Mouse (Mus musculus): Measurements from ENCODE around the gene Txlna. TPM values are rescaled to one million over a fixed set of nuclear protein-coding genes. Genes with fewer than 3 reads are reported as not detected.

Gene Txlna
- polyA plus RNA-seq, 1 experiment from 2014 or later, result 81.7 TPM

DNA sequence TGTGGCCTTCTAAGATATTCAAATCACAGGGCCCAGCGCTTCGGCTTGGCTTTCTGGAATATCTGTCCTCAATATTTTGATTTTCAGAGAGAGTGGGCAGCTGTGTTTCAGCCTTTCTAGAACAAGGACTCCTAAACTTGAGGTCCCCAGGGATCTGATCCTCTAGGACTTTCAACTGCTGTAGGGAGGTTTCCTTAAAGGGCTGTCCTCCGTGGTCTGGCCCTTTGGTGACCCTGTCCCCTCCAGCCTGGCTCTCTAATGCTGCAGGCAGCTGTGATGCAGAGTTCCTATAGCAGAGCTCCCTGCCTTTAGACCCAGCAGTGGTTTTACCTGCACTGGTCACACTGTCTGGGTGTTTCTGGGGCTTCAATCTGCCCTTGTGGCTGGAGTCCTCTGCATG lies 24.2 kb downstream of the Txlna start:
- H3K9ac ChIP-seq (ENCODE audit: low read length), result no peak overlapping the region
- H3K4me1 ChIP-seq (replicated peaks; ENCODE audit: control insufficient read depth, insufficient read depth, low read length), result peaks cover 6% of the 10 kb centered on the region
- no peaks in the 10 kb centered on the region for H3K27me3 ChIP-seq (replicated peaks; ENCODE audit: control insufficient read depth, insufficient read depth, low read length)
- no peak overlapping the region for H3K4me2 ChIP-seq (ENCODE audit: low read length)
- no peaks in the 10 kb centered on the region for H3K9me3 ChIP-seq (ENCODE audit: control insufficient read depth, low read length)
- peaks cover 19% of the 10 kb centered on the region for H3K36me3 ChIP-seq (ENCODE audit: control insufficient read depth, insufficient read depth, low read length)
- WGBS, result 96% methylated on average over 3 of the region's 3 CpGs
- H3K4me3 ChIP-seq (ENCODE audit: low read depth, low read length), result no peak overlapping the region
- H3K27ac ChIP-seq (ENCODE audit: low read depth), result no peak overlapping the region
- DNase-seq (ENCODE audit: low spot score) (no peak), ATAC-seq (replicated peaks; ENCODE audit: low FRiP score, low TSS enrichment, low read depth) (no peak)

- Histone ChIP-seq H3K27me3 (replicated peaks; ENCODE audit: control insufficient read depth, insufficient read depth, low read length) (no peaks in the 10 kb centered on the region), H3K36me3 (ENCODE audit: control insufficient read depth, insufficient read depth, low read length) (peaks cover 19% of the 10 kb centered on the region), H3K27ac (ENCODE audit: low read depth) (no peak overlapping the region), H3K4me2 (ENCODE audit: low read length) (no peak overlapping the region), H3K4me1 (replicated peaks; ENCODE audit: control insufficient read depth, insufficient read depth, low read length) (peaks cover 6% of the 10 kb centered on the region), H3K4me3 (ENCODE audit: low read depth, low read length) (no peak overlapping the region), H3K9ac (ENCODE audit: low read length) (no peak overlapping the region), H3K9me3 (ENCODE audit: control insufficient read depth, low read length) (no peaks in the 10 kb centered on the region)
- no peak for DNase-seq (ENCODE audit: low spot score)
- WGBS, result 90% methylated on average over 9 of the region's 9 CpGs
- no peak for ATAC-seq (replicated peaks; ENCODE audit: low FRiP score, low TSS enrichment, low read depth)
These were observed 25.0 kb downstream of the Txlna start for GRCm38 (mm10) chr4:129615801-129616290.

DNA sequence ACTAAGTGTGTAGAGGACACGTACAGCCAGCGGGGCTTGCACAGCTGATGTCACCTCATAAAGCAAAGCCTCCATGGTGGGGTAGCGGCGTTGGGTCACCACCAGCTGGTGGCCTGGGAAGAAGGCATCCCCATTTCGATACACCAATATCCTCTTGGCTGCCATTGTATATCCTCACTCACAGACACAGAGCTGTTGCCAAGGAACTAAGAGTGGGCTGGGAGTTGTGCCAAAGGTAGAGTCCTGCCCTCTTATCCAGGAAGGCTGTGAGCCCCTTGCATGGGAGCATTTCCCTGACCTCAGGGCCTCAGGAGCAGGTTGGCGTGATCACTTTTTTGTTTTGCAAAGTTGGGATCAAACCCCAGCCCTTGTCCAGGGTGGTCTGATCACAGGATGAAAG lies 26.8 kb downstream of the Txlna start, which contains the start of gene Dcdc2b:
Gene Dcdc2b (minus strand): TSS at position 165 of the 400 bp plus-strand sequence.
- Histone ChIP-seq H3K4me3 (ENCODE audit: low read depth, low read length) (no peak within 1 kb of the TSS), H3K4me1 (replicated peaks; ENCODE audit: control insufficient read depth, insufficient read depth, low read length) (peaks cover 6% of the 10 kb centered on the region), H3K27me3 (replicated peaks; ENCODE audit: control insufficient read depth, insufficient read depth, low read length) (no peaks in the 10 kb centered on the region), H3K9ac (ENCODE audit: low read length) (no peak within 1 kb of the TSS), H3K4me2 (ENCODE audit: low read length) (no peak within 1 kb of the TSS), H3K27ac (ENCODE audit: low read depth) (no peak within 1 kb of the TSS), H3K9me3 (ENCODE audit: control insufficient read depth, low read length) (no peaks in the 10 kb centered on the region), H3K36me3 (ENCODE audit: control insufficient read depth, insufficient read depth, low read length) (peaks cover 25% of the 10 kb centered on the region)
- 84% methylated on average over 6 of the region's 6 CpGs for WGBS
- no peak for DNase-seq (ENCODE audit: low spot score)
- no peak for ATAC-seq (replicated peaks; ENCODE audit: low FRiP score, low TSS enrichment, low read depth)

GRCm38 (mm10) chr4:129610472-129610871 lies 30.4 kb downstream of the Txlna start:
- Histone ChIP-seq H3K27ac (ENCODE audit: low read depth) (no peak overlapping the region), H3K9ac (ENCODE audit: low read length) (no peak overlapping the region), H3K4me2 (ENCODE audit: low read length) (no peak overlapping the region), H3K27me3 (replicated peaks; ENCODE audit: control insufficient read depth, insufficient read depth, low read length) (no peaks in the 10 kb centered on the region), H3K36me3 (ENCODE audit: control insufficient read depth, insufficient read depth, low read length) (peaks cover 23% of the 10 kb centered on the region), H3K9me3 (ENCODE audit: control insufficient read depth, low read length) (no peaks in the 10 kb centered on the region), H3K4me3 (ENCODE audit: low read depth, low read length) (no peak overlapping the region), H3K4me1 (replicated peaks; ENCODE audit: control insufficient read depth, insufficient read depth, low read length) (no peaks in the 10 kb centered on the region)
- no peak for ATAC-seq (replicated peaks; ENCODE audit: low FRiP score, low TSS enrichment, low read depth)
- no peak for DNase-seq (ENCODE audit: low spot score)
- WGBS, result 72% methylated on average over 4 of the region's 4 CpGs

DNA sequence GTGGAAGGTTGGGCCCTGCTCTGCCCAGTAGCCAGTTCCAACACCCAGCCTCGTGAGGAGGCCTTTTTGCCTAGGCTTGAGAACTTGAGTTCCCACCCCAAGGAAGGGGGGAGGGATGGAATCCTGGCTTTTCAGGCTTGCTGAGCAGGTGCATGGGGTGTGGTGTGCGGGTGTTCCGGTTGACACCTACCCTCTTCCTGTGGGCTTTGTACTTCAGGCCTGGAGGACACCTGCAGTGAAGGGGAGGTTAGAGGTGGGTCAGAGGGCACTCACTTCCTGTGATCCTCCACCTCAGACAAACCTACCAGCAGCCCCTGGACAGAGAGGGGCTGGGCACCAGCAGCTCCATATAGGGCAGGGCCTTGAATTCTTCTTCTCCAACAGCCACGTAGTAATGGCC lies 30.8 kb downstream of the Txlna start:
- H3K9me3 ChIP-seq (ENCODE audit: control insufficient read depth, low read length), result no peaks in the 10 kb centered on the region
- DNase-seq (ENCODE audit: low spot score), result no peak
- no peak for ATAC-seq (replicated peaks; ENCODE audit: low FRiP score, low TSS enrichment, low read depth)
- H3K27ac ChIP-seq (ENCODE audit: low read depth), result no peak overlapping the region
- 70% methylated on average over 4 of the region's 4 CpGs for WGBS
- no peaks in the 10 kb centered on the region for H3K27me3 ChIP-seq (replicated peaks; ENCODE audit: control insufficient read depth, insufficient read depth, low read length)
- no peaks in the 10 kb centered on the region for H3K4me1 ChIP-seq (replicated peaks; ENCODE audit: control insufficient read depth, insufficient read depth, low read length)
- H3K36me3 ChIP-seq (ENCODE audit: control insufficient read depth, insufficient read depth, low read length), result peaks cover 27% of the 10 kb centered on the region
- H3K4me3 ChIP-seq (ENCODE audit: low read depth, low read length), result no peak overlapping the region
- no peak overlapping the region for H3K9ac ChIP-seq (ENCODE audit: low read length)
- H3K4me2 ChIP-seq (ENCODE audit: low read length), result no peak overlapping the region

- no peak for ATAC-seq (replicated peaks; ENCODE audit: low FRiP score, low TSS enrichment, low read depth)
- Histone ChIP-seq H3K4me2 (ENCODE audit: low read length) (no peak overlapping the region), H3K9ac (ENCODE audit: low read length) (no peak overlapping the region), H3K27ac (ENCODE audit: low read depth) (no peak overlapping the region), H3K4me3 (ENCODE audit: low read depth, low read length) (no peak overlapping the region), H3K27me3 (replicated peaks; ENCODE audit: control insufficient read depth, insufficient read depth, low read length) (no peaks in the 10 kb centered on the region), H3K36me3 (ENCODE audit: control insufficient read depth, insufficient read depth, low read length) (peaks cover 36% of the 10 kb centered on the region), H3K4me1 (replicated peaks; ENCODE audit: control insufficient read depth, insufficient read depth, low read length) (no peaks in the 10 kb centered on the region), H3K9me3 (ENCODE audit: control insufficient read depth, low read length) (no peaks in the 10 kb centered on the region)
- DNase-seq (ENCODE audit: low spot score), result no peak
- WGBS, result 84% methylated on average over 12 of the region's 12 CpGs
These were observed 31.7 kb downstream of the Txlna start for GRCm38 (mm10) chr4:129609139-129609631.

DNA sequence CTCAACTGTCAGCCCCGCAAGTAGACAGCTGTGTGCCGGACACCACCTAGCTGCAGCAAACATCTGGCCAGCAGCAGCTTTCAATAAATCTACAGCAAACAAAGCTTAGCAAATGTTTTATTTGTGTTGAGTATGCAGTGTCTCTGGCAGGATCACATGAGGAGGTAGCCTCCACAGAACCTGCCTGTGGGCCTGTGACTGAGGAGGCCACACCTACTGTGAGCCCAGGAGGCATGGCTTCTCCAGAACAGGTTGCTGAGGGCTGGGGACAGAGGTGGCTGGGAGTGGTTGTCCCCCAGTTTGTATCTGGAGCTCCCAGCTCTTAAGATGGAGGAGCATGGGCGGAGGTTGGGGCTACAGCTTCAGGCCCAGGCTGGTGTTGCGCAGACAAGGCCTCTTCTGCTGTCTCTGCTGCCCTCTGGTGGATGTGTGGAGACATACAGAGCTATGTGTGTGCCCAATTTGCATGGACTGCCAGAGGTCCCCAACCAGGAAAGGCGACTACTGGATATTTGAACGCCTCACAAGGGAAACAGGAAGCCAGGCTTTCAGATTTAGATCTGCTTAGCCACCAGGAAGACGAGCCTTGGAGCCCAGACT lies 32.3 kb downstream of the Txlna start:
- H3K36me3 ChIP-seq (ENCODE audit: control insufficient read depth, insufficient read depth, low read length), result peaks cover 42% of the 10 kb centered on the region
- WGBS, result 38% methylated on average over 7 of the region's 7 CpGs
- no peaks in the 10 kb centered on the region for H3K27me3 ChIP-seq (replicated peaks; ENCODE audit: control insufficient read depth, insufficient read depth, low read length)
- no peak overlapping the region for H3K4me3 ChIP-seq (ENCODE audit: low read depth, low read length)
- no peak overlapping the region for H3K27ac ChIP-seq (ENCODE audit: low read depth)
- no peaks in the 10 kb centered on the region for H3K9me3 ChIP-seq (ENCODE audit: control insufficient read depth, low read length)
- ATAC-seq (replicated peaks; ENCODE audit: low FRiP score, low TSS enrichment, low read depth), result peak; percentile 84
- no peak overlapping the region for H3K4me2 ChIP-seq (ENCODE audit: low read length)
- H3K9ac ChIP-seq (ENCODE audit: low read length), result no peak overlapping the region
- H3K4me1 ChIP-seq (replicated peaks; ENCODE audit: control insufficient read depth, insufficient read depth, low read length), result no peaks in the 10 kb centered on the region
- DNase-seq (ENCODE audit: low spot score), result peak; percentile 86

DNA sequence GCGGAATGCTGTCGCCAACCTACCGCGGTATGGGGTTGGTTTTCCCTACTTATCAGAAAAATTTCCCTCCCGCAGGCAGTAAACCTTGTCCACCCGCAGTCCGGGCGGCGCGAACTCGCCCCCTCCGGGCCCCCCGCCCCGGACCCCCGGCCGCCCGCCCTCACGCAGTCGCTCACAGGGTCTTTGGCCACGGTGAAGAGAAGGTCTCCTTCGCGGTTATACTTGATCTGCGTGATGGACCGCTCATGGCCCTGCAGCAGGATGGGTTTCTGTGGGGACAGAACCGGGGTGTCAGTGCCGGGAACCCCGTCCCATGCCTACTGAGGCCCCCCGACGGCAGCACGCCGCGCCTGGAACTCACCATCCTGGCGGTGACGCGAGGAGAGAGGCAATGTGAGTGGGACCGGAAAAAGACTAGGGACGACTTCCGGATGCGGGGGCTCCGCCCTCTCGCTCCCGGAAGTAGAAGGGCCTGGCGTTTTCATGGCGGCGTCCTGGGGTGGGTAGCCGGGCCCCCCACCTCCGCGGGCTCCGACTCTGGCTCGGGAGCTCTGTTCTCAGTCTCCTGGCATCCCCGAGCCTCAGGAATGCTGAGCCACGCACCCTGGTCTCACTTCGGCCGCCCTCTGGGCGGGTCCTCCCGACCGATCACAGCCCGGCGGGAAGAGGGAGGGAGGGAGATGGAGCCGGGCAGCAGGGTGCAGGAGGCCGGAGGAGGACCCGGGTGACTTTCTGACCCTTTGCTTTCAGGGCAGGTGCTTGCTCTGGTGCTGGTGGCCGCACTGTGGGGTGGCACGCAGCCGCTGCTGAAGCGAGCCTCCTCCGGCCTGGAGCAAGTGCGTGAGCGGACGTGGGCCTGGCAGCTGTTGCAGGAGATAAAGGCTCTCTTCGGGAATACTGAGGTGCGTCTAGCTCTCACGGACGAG lies 40.4 kb downstream of the Txlna start, which contains the start of the genes Eif3i and Tmem234:
Gene Eif3i (minus strand): TSS at position 416 of the 926 bp plus-strand sequence.
Gene Tmem234 (plus strand): TSS at position 436 of the 926 bp plus-strand sequence.
- H3K27me3 ChIP-seq (replicated peaks; ENCODE audit: control insufficient read depth, insufficient read depth, low read length), result no peaks in the 10 kb centered on the region
- ATAC-seq (replicated peaks; ENCODE audit: low FRiP score, low TSS enrichment, low read depth) (peak; percentile 87), DNase-seq (ENCODE audit: low spot score) (peak; percentile 90)
- no peaks in the 10 kb centered on the region for H3K9me3 ChIP-seq (ENCODE audit: control insufficient read depth, low read length)
- H3K4me1 ChIP-seq (replicated peaks; ENCODE audit: control insufficient read depth, insufficient read depth, low read length), result peaks cover 15% of the 10 kb centered on the region
- under 1% methylated on average over 73 of the region's 74 CpGs for WGBS
- peak within 1 kb of the TSS; percentile 92 for H3K4me3 ChIP-seq (ENCODE audit: low read depth, low read length)
- peaks cover 55% of the 10 kb centered on the region for H3K36me3 ChIP-seq (ENCODE audit: control insufficient read depth, insufficient read depth, low read length)
- peak within 1 kb of the TSS; percentile 81 for H3K9ac ChIP-seq (ENCODE audit: low read length)
- peak within 1 kb of the TSS; percentile 73; the same call in 1 of the 2 replicates for H3K27ac ChIP-seq (ENCODE audit: low read depth)
- peak within 1 kb of the TSS; percentile 76 for H3K4me2 ChIP-seq (ENCODE audit: low read length)

All from intestine, embryonic 14.5 days (tissue).